Mouse (Mus musculus) liver, embryonic 11.5 days (tissue): ENCODE data around the gene Prkce. TPM values are rescaled to one million over a fixed set of nuclear protein-coding genes. Genes with fewer than 3 reads are reported as not detected.

Experiments used
- ATAC-seq: fragments of 200-750 bp; cut with Nextera tagmentation; replicated peaks from 2 replicates; pipeline ENCODE4 v1.8.0; 2017; ENCODE audit warnings: moderate number of reproducible peaks, mild to moderate bottlenecking, moderate TSS enrichment, moderate library complexity; ENCODE audit not compliant: low FRiP score
- DNase-seq: peaks from one replicate; pipeline ENCODE4 v3.0.0-alpha.2; 2017; ENCODE audit warnings: low spot score
- H3K27ac ChIP-seq: fragments of 300-500 bp; sonication (generic); 2 replicates; pipeline ENCODE4 v1.5.1; 2014; ENCODE audit warnings: mild to moderate bottlenecking, low read depth, low read length, control low read depth
- H3K27me3 ChIP-seq: fragments of 300-500 bp; sonication (generic); replicated peaks from 2 replicates; pipeline ENCODE4 v1.6.1; 2014; ENCODE audit warnings: low read length, mixed read lengths; ENCODE audit not compliant: control insufficient read depth, insufficient read depth
- H3K36me3 ChIP-seq: fragments of 300-500 bp; sonication (generic); 2 replicates; pipeline ENCODE4 v1.6.1; 2014; ENCODE audit warnings: mild to moderate bottlenecking, low read length, moderate library complexity, mixed read lengths; ENCODE audit not compliant: control insufficient read depth, insufficient read depth
- H3K4me1 ChIP-seq: fragments of 300-500 bp; sonication (generic); replicated peaks from 2 replicates; pipeline ENCODE4 v1.6.1; 2014; ENCODE audit warnings: low read length, mixed read lengths; ENCODE audit not compliant: control insufficient read depth, insufficient read depth
- H3K4me2 ChIP-seq: fragments of 300-500 bp; sonication (generic); 2 replicates; pipeline ENCODE4 v1.6.1; 2014; ENCODE audit warnings: mild to moderate bottlenecking, control low read depth, moderate library complexity
- H3K4me3 ChIP-seq: fragments of 300-500 bp; sonication (generic); 2 replicates; pipeline ENCODE4 v1.5.1; 2014; ENCODE audit warnings: low read depth, low read length, control low read depth
- H3K9ac ChIP-seq: fragments of 300-500 bp; sonication (generic); 2 replicates; pipeline ENCODE4 v1.6.1; 2014; ENCODE audit warnings: low read depth, low read length, control low read depth
- H3K9me3 ChIP-seq: fragments of 300-500 bp; sonication (generic); 2 replicates; pipeline ENCODE4 v1.6.1; 2016; ENCODE audit warnings: low read length, inconsistent platforms, mixed read lengths; ENCODE audit not compliant: control insufficient read depth
- WGBS: fragments of 180-500 bp; shearing (Covaris S2); extraction: QIAGEN DNeasy Blood & Tissue Kit; methylation state at CpG from one replicate; pipeline ENCODE4 v1.1.7; 2014; 5-methylcytosine and 5-hydroxymethylcytosine counted together
- polyA plus RNA-seq: library from polyadenylated mRNA; unstranded; fragments of >200 nt; fragmentation: Nextera tagmentation; extraction: Ambion mirVana; gene quantifications from 2 replicates; pipeline ENCODE4 v1.2.1, GENCODE M21; 2014

The Prkce gene
- polyA plus RNA-seq, 1 experiment from 2014 or later = 4.0 TPM

- ATAC-seq (no peak), DNase-seq (no peak)
- Histone ChIP-seq H3K36me3 (no peaks in the 10 kb centered on the region), H3K4me2 (no peak overlapping the region), H3K4me3 (no peak overlapping the region), H3K9ac (no peak overlapping the region), H3K27me3 (no peaks in the 10 kb centered on the region), H3K27ac (no peak overlapping the region), H3K4me1 (no peaks in the 10 kb centered on the region), H3K9me3 (no peaks in the 10 kb centered on the region)
- WGBS = 81% methylated on average over 16 of the region's 16 CpGs
Observed at GRCm38 (mm10) chr17:86573596-86574248, 406.1 kb downstream of the Prkce start.

DNA sequence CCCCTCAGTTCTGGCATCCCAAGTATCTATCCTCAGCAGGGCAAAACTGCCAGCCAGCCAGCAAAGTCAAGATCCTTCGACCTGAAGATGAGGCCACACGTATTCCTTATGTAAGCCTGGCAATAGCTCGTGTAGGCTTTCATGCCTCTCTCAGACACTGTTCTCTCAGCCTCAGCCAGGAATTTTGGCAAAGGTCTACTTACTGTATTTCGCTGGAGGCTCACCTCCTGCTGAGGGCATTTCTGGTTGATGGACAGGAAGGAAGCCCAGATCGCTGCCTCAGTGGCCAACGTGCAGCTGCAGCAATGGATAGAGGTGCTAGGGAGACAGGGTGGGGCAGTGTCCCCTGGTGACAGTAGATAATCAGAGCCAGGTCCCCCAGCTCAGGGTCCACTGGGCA lies 413.1 kb downstream of the Prkce start:
- DNase-seq = no peak
- Histone ChIP-seq H3K27ac (no peak overlapping the region), H3K36me3 (no peaks in the 10 kb centered on the region), H3K9ac (no peak overlapping the region), H3K9me3 (no peaks in the 10 kb centered on the region), H3K27me3 (no peaks in the 10 kb centered on the region), H3K4me3 (no peak overlapping the region), H3K4me1 (no peaks in the 10 kb centered on the region), H3K4me2 (no peak overlapping the region)
- 58% methylated on average over 6 of the region's 6 CpGs for WGBS
- ATAC-seq = no peak

DNA sequence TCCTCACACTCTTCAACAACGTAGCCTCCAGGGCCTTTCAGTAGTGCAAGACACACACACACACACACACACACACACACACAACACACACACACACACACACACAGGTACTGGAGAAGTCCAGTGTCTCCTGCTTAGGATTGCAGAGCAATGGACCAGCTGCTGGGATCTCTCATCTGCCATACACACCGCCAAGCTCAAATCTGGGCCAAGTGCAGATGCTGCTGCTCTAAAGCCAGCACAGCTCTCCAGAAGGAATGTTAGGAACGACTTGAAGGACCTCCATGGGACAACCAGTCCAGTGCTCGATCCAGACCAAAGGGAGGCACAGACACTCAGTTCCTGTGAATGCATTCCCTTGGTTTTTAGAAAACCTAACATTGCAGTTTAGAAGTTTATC lies 414.8 kb downstream of the Prkce start:
- Histone ChIP-seq H3K4me1 (no peaks in the 10 kb centered on the region), H3K9ac (no peak overlapping the region), H3K9me3 (no peaks in the 10 kb centered on the region), H3K27ac (no peak overlapping the region), H3K4me2 (no peak overlapping the region), H3K4me3 (no peak overlapping the region), H3K27me3 (no peaks in the 10 kb centered on the region), H3K36me3 (no peaks in the 10 kb centered on the region)
- DNase-seq = no peak
- WGBS = 77% methylated on average over 4 of the region's 4 CpGs
- ATAC-seq = no peak

DNA sequence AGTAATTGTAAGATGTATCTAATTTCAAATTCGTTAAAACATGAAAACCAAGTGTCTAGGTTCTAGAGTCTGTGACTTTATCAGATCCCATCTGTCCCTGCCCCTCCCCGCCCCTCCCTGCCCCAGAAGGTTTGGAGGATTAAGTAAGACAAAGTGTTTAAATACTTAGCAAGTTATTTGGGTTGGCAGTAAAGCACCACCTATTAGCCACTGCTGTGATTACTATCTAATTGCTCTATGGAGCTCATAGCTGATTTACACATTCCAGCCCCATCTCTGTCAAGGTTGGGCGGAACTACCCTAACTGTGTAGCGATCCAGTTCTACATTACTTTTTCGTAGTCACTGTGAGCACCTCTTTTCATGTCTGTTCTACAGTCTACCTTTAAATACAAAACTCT lies 418.9 kb downstream of the Prkce start:
- Histone ChIP-seq H3K9me3 (no peaks in the 10 kb centered on the region), H3K27ac (no peak overlapping the region), H3K36me3 (no peaks in the 10 kb centered on the region), H3K9ac (no peak overlapping the region), H3K4me3 (no peak overlapping the region), H3K4me1 (no peaks in the 10 kb centered on the region), H3K4me2 (no peak overlapping the region), H3K27me3 (no peaks in the 10 kb centered on the region)
- 76% methylated on average over 5 of the region's 5 CpGs for WGBS
- DNase-seq (no peak), ATAC-seq (no peak)

- H3K4me3 ChIP-seq = no peak overlapping the region
- WGBS = 65% methylated on average over 5 of the region's 5 CpGs
- H3K27me3 ChIP-seq = no peaks in the 10 kb centered on the region
- H3K36me3 ChIP-seq = no peaks in the 10 kb centered on the region
- H3K27ac ChIP-seq = no peak overlapping the region
- H3K9me3 ChIP-seq = no peaks in the 10 kb centered on the region
- DNase-seq (no peak), ATAC-seq (no peak)
- no peak overlapping the region for H3K4me2 ChIP-seq
- H3K4me1 ChIP-seq = no peaks in the 10 kb centered on the region
- H3K9ac ChIP-seq = no peak overlapping the region
Observed at GRCm38 (mm10) chr17:86588704-86589449, 421.3 kb downstream of the Prkce start.

DNA sequence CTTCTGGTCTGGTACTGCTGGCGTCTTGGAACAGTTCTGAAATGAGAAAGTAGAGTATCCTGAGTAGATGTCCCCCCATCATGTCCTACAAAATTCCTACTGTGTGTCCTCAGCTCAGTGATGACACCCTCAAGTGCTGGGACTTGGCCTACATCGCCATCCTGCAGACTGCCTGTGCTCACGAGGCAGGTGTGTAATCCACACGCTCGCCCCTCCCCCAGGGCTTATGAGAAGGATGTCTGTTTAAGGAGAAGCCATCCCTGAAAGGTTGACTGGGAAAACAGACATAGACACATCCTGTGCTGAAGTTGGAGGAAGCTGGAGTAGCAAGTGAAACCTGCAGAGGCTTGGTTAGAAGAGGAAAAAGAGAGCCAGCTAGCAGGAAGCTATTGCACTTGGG lies 422.1 kb downstream of the Prkce start:
- H3K4me2 ChIP-seq = no peak overlapping the region
- H3K9me3 ChIP-seq = no peaks in the 10 kb centered on the region
- DNase-seq = no peak
- no peaks in the 10 kb centered on the region for H3K4me1 ChIP-seq
- no peak overlapping the region for H3K27ac ChIP-seq
- WGBS = 82% methylated on average over 5 of the region's 5 CpGs
- H3K36me3 ChIP-seq = no peaks in the 10 kb centered on the region
- no peak overlapping the region for H3K9ac ChIP-seq
- no peak overlapping the region for H3K4me3 ChIP-seq
- ATAC-seq = no peak
- no peaks in the 10 kb centered on the region for H3K27me3 ChIP-seq

GRCm38 (mm10) chr17:86591241-86591640 lies 423.7 kb downstream of the Prkce start:
- no peak overlapping the region for H3K27ac ChIP-seq
- no peaks in the 10 kb centered on the region for H3K4me1 ChIP-seq
- ATAC-seq = no peak
- DNase-seq = no peak
- H3K4me3 ChIP-seq = no peak overlapping the region
- H3K36me3 ChIP-seq = no peaks in the 10 kb centered on the region
- H3K27me3 ChIP-seq = no peaks in the 10 kb centered on the region
- 82% methylated on average over 10 of the region's 10 CpGs for WGBS
- no peak overlapping the region for H3K4me2 ChIP-seq
- H3K9me3 ChIP-seq = no peaks in the 10 kb centered on the region
- no peak overlapping the region for H3K9ac ChIP-seq

- H3K4me3 ChIP-seq = no peak overlapping the region
- DNase-seq (no peak), ATAC-seq (no peak)
- H3K9me3 ChIP-seq = no peaks in the 10 kb centered on the region
- WGBS = 44% methylated on average over 6 of the region's 6 CpGs
- no peaks in the 10 kb centered on the region for H3K27me3 ChIP-seq
- H3K27ac ChIP-seq = no peak overlapping the region
- H3K4me1 ChIP-seq = no peaks in the 10 kb centered on the region
- no peak overlapping the region for H3K9ac ChIP-seq
- H3K36me3 ChIP-seq = no peaks in the 10 kb centered on the region
- no peak overlapping the region for H3K4me2 ChIP-seq
Observed at GRCm38 (mm10) chr17:86592991-86593586, 425.5 kb downstream of the Prkce start.

DNA sequence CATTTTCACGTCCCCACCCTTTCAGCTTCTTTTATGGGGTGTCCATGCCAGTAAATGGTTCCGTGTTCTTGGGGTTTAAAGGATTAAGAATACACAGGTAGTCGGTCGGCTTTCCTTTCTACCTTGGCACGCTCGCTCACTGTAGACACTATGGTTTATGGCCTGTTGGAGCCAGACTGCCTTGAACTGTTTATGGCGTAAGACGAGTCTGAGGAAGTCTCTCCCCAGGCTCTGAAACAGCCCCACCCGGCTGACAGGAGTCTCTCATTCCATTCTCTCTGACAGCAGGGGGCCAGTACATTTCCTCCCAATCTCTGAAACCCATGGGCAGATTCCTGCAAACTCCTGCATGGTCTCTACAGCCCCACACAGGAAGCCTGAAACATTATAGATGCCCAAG lies 427.9 kb downstream of the Prkce start:
- 73% methylated on average over 9 of the region's 9 CpGs for WGBS
- DNase-seq (no peak), ATAC-seq (no peak)
- H3K4me3 ChIP-seq = no peak overlapping the region
- H3K36me3 ChIP-seq = no peaks in the 10 kb centered on the region
- H3K4me1 ChIP-seq = no peaks in the 10 kb centered on the region
- no peak overlapping the region for H3K27ac ChIP-seq
- no peaks in the 10 kb centered on the region for H3K9me3 ChIP-seq
- no peaks in the 10 kb centered on the region for H3K27me3 ChIP-seq
- no peak overlapping the region for H3K4me2 ChIP-seq
- no peak overlapping the region for H3K9ac ChIP-seq
